Mouse (Mus musculus) intestine, embryonic 16.5 days (tissue): ENCODE measurements around the gene Sipa1l1. TPM values are rescaled to one million over a fixed set of nuclear protein-coding genes. Genes with fewer than 3 reads are reported as not detected.
"Not testable (repeated sequence)": the region's sequence is repeated elsewhere in the genome, so short reads cannot be mapped to it uniquely, and the experiment has no call there.

Source experiments
- ATAC-seq: fragments of 200-750 bp; cut with Nextera tagmentation; 2 replicates; pipeline ENCODE4 v1.8.0; 2017; ENCODE audit warnings: moderate TSS enrichment, moderate library complexity
- H3K27ac ChIP-seq: fragments of 300-500 bp; sonication (generic); 2 replicates; pipeline ENCODE4 v1.5.1; 2014; ENCODE audit warnings: mild to moderate bottlenecking, low read length
- H3K27me3 ChIP-seq: fragments of 300-500 bp; sonication (generic); replicated peaks from 2 replicates; pipeline ENCODE4 v1.6.1; 2014; ENCODE audit warnings: low read length, control low read depth, mixed read lengths; ENCODE audit not compliant: control insufficient read depth, insufficient read depth
- H3K36me3 ChIP-seq: fragments of 300-500 bp; sonication (generic); 2 replicates; pipeline ENCODE4 v1.6.1; 2014; ENCODE audit warnings: low read length, control low read depth; ENCODE audit not compliant: control insufficient read depth, insufficient read depth
- H3K4me1 ChIP-seq: fragments of 300-500 bp; sonication (generic); 2 replicates; pipeline ENCODE4 v1.6.1; 2014; ENCODE audit warnings: low read length, control low read depth, mixed read lengths; ENCODE audit not compliant: control insufficient read depth, insufficient read depth
- H3K4me2 ChIP-seq: fragments of 300-500 bp; sonication (generic); 2 replicates; pipeline ENCODE4 v1.6.1; 2014; ENCODE audit warnings: low read depth, low read length, control low read depth
- H3K4me3 ChIP-seq: fragments of 300-500 bp; sonication (generic); 2 replicates; pipeline ENCODE4 v1.5.1; 2014; ENCODE audit warnings: mild to moderate bottlenecking, low read length
- H3K9ac ChIP-seq: fragments of 300-500 bp; sonication (generic); 2 replicates; pipeline ENCODE4 v1.6.1; 2014; ENCODE audit warnings: low read depth, low read length
- H3K9me3 ChIP-seq: fragments of 300-500 bp; sonication (generic); 2 replicates; pipeline ENCODE4 v1.6.1; 2016; ENCODE audit warnings: low read length, control low read depth; ENCODE audit not compliant: control insufficient read depth
- WGBS: fragments of 180-500 bp; shearing (Covaris S2); extraction: QIAGEN DNeasy Blood & Tissue Kit; methylation state at CpG from one replicate; pipeline ENCODE4 v1.1.7; 2014; 5-methylcytosine and 5-hydroxymethylcytosine counted together
- polyA plus RNA-seq: library from polyadenylated mRNA; unstranded; fragments of >200 nt; fragmentation: Nextera tagmentation; extraction: Ambion mirVana; gene quantifications from 2 replicates; pipeline ENCODE4 v1.2.1, GENCODE M21; 2015

Sipa1l1 gene
- polyA plus RNA-seq, 1 experiment from 2014 or later = 21.2 TPM

DNA sequence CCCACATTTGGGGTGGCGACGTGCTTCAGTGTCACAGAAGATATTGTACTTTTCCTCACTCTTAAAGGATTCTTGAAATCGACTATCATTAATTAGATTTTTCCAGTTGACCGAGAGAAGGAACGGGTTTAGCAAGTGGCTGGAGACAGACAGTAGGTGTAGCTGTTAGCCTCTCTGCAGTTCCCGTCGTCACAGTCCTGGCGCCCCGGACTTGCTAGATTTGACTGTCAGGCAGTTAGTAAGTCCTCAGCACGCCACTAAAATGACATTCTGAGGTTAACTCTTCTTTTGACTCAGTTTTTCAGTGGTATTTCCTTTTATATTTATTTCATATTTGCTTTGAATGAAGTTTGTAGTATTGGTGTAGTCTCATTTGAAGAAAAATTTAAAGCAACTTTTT, 2.5 kb downstream of the Sipa1l1 start:
- no peaks in the 10 kb centered on the region for H3K9me3 ChIP-seq
- H3K4me1 ChIP-seq = peaks cover 14% of the 10 kb centered on the region
- H3K27me3 ChIP-seq = no peaks in the 10 kb centered on the region
- no peak overlapping the region for H3K27ac ChIP-seq
- 23% methylated on average over 10 of the region's 10 CpGs for WGBS
- H3K9ac ChIP-seq = peak overlapping the region; percentile 91; the same call in 1 of the 2 replicates
- ATAC-seq = no peak
- no peaks in the 10 kb centered on the region for H3K36me3 ChIP-seq
- H3K4me2 ChIP-seq = peak overlapping the region; percentile 71
- H3K4me3 ChIP-seq = peak overlapping the region; percentile 82

DNA sequence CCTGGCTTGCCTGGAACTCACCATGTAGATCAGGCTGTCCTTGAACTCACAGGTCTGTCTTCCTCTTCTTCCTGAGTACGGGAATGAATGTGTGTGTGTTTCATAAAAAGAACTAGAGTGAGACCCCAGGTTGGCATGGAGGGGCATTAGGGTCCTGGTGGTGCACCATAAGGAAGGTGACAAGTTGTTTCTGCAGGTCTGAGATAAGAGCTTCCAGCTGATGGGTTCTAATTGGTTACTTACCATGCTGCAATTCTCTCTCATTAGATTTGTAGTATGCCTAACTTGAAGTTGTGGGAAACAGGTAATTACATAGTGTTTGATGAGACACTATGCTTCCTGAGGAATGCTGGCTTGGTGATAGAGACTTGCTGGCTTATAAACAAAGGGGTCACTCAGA, 4.5 kb downstream of the Sipa1l1 start:
- no peak for ATAC-seq
- Histone ChIP-seq H3K4me1 (peaks cover 13% of the 10 kb centered on the region), H3K9ac (no peak overlapping the region), H3K4me2 (no peak overlapping the region), H3K27ac (no peak overlapping the region), H3K27me3 (no peaks in the 10 kb centered on the region), H3K4me3 (no peak overlapping the region), H3K36me3 (no peaks in the 10 kb centered on the region), H3K9me3 (no peaks in the 10 kb centered on the region)
- WGBS = 79% methylated on average over 1 of the region's 1 CpGs

DNA sequence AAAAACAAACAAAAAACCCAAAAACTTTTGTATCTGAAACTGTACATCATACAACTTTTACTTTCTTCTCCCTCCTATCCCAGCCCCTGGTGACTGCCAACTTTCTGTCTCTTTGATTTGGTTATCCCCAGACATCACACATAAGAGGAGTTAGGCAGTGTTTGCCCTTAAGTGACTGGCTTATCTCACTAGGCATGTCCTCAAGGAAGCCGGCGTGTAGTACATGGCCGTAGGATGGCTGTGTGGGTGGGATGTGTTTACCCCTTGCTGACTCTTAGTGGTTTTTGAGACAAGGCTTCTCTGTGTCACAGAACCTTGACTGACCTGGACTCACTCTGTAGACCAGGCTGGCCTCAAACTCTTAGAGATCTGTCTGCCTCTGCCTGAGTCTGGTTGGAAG, 6.6 kb downstream of the Sipa1l1 start:
- no peak overlapping the region for H3K4me3 ChIP-seq
- no peak for ATAC-seq
- H3K4me2 ChIP-seq = no peak overlapping the region
- no peaks in the 10 kb centered on the region for H3K27me3 ChIP-seq
- H3K27ac ChIP-seq = no peak overlapping the region
- H3K9ac ChIP-seq = no peak overlapping the region
- 75% methylated on average over 3 of the region's 3 CpGs for WGBS
- no peaks in the 10 kb centered on the region for H3K9me3 ChIP-seq
- no peaks in the 10 kb centered on the region for H3K36me3 ChIP-seq
- peaks cover 10% of the 10 kb centered on the region for H3K4me1 ChIP-seq

DNA sequence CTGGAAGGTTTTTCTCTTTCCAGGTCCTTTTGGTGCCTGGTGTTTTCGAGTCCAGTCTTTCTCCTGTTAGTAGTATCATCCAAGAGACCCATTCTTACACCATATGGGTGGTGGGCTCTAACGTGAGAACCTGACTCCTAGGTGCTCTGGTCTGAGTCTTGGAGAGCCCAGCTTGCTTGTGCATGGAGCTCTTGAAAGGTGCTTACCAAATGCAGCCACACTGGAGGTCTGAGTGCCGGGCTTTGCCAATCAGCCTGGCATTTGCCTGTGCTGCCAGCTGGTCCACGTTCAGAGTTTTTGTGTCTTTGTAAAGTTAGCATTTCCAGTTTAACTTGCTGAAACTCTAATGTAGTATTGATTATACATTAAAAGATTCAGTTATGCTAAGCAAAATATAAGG, 9.5 kb downstream of the Sipa1l1 start:
- Histone ChIP-seq H3K9me3 (peaks cover 4% of the 10 kb centered on the region; the same call in 1 of the 2 replicates), H3K4me1 (peaks cover 3% of the 10 kb centered on the region), H3K36me3 (peaks cover 12% of the 10 kb centered on the region; the same call in 1 of the 2 replicates), H3K4me2 (no peak overlapping the region), H3K9ac (no peak overlapping the region), H3K27ac (no peak overlapping the region), H3K4me3 (no peak overlapping the region), H3K27me3 (no peaks in the 10 kb centered on the region)
- WGBS = 85% methylated on average over 4 of the region's 4 CpGs
- ATAC-seq = no peak

DNA sequence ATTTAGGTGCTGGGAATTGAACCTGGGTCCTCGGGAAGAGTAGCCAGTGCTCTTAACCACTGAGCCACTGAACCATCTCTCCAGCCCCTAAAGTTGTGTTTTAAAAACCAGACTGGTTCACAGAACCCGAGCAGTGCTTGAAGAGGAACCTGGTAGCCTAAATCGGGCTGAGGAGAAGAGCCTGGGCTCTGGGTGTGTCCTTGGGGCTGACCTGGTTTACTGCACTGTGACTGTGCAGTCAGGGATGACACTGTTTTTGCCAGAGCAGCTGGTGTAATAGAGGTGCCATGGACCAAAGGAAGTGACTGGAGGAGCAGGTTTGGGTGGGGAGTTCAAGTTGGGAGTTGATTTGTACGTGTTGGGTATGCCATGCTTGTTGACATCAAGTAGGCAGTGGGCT, 10.5 kb downstream of the Sipa1l1 start:
- Histone ChIP-seq H3K27me3 (no peaks in the 10 kb centered on the region), H3K9me3 (peaks cover 4% of the 10 kb centered on the region; the same call in 1 of the 2 replicates), H3K9ac (no peak overlapping the region), H3K4me1 (no peaks in the 10 kb centered on the region; the same call in 1 of the 2 replicates), H3K4me3 (no peak overlapping the region), H3K4me2 (no peak overlapping the region), H3K27ac (no peak overlapping the region), H3K36me3 (peaks cover 12% of the 10 kb centered on the region; the same call in 1 of the 2 replicates)
- WGBS = 87% methylated on average over 4 of the region's 4 CpGs
- ATAC-seq = no peak

DNA sequence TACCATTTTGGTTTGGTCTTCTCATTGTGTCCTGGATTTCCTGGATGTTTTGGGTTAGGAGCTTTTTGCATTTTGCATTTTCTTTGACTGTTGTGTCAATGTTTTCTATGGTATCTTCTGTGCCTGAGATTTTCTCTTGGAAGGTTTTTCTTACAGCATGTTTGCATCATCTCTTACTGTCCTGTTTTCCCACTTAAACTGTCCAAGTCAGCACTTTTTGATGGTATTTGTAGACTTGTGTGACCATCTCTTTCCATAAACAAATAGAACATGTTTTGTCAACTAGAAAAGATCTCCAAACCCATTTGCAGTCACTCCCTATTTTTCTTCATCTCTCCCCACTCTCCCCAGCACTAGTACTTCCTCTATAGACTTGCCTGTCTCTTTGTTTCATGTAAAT, 17.0 kb downstream of the Sipa1l1 start:
- not testable (repeated sequence) for ATAC-seq, H3K9me3 ChIP-seq, H3K27me3 ChIP-seq, H3K9ac ChIP-seq, H3K4me2 ChIP-seq, H3K27ac ChIP-seq, H3K4me3 ChIP-seq
- peaks cover 11% of the 10 kb centered on the region; the same call in 1 of the 2 replicates for H3K36me3 ChIP-seq
- peaks cover 40% of the 10 kb centered on the region for H3K4me1 ChIP-seq

DNA sequence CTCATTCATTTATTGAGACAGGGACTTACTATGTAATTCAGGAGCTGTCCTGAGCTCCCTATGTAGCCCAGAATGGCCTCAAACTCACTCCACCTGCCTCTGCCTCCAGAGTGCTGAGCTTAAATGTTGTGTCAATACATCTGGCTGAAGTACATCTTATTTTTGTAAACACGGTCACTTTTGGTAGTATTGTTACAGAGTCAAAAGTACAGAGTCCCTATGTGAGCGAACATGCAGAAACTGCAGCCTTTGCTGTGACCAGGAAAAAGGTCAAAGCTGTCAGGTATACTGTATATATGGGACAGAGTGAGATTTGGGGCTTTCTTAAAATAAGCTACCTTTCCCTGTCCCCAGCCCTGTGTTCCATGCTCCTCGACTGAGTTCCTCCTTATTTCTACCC, 17.6 kb downstream of the Sipa1l1 start:
- no peak overlapping the region for H3K27ac ChIP-seq

DNA sequence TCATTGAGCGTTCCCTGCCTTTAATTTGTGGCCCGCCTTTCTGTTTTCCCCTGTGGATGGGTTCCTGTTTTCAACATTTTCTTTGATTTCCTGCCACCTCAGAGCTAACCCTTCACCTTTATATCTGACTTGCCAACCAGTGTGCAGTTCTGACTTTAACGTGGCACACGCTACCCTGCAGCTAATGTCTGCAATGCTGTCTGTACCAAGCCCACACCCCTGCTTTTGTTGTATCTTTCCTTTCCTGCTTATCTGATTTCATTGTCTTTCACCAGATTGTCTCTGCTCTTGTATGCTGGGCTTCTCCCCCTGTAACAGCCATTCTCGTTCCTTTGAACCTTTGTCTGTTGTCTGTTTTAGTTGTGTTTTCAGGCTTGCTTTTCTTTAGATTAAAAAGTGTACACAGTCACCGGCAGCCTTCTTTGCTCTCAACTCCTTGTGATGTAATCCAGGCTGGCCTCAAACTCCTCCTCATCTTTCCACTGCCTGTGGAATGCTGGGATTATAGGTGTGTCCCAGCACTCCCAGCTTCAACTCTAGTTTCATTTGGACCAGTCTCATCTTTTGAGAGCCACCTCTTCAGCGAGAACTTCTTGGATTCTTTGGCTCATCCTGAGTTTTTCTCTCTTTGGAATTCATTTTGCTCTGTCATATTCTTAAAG, 18.2 kb downstream of the Sipa1l1 start:
- Histone ChIP-seq H3K36me3 (no peaks in the 10 kb centered on the region; the same call in 1 of the 2 replicates), H3K27ac (no peak overlapping the region), H3K4me1 (peaks cover 44% of the 10 kb centered on the region), H3K4me3 (no peak overlapping the region), H3K27me3 (no peaks in the 10 kb centered on the region), H3K9me3 (no peaks in the 10 kb centered on the region), H3K4me2 (no peak overlapping the region), H3K9ac (no peak overlapping the region)
- no peak for ATAC-seq
- 66% methylated on average over 7 of the region's 7 CpGs for WGBS

More for the DNA sequence above, 17.6 kb downstream of the Sipa1l1 start:
- Histone ChIP-seq H3K9ac (no peak overlapping the region), H3K4me1 (peaks cover 43% of the 10 kb centered on the region), H3K4me2 (no peak overlapping the region), H3K4me3 (no peak overlapping the region), H3K36me3 (peaks cover 6% of the 10 kb centered on the region; the same call in 1 of the 2 replicates), H3K27me3 (no peaks in the 10 kb centered on the region), H3K9me3 (no peaks in the 10 kb centered on the region)
- ATAC-seq = no peak
- 62% methylated on average over 3 of the region's 3 CpGs for WGBS

DNA sequence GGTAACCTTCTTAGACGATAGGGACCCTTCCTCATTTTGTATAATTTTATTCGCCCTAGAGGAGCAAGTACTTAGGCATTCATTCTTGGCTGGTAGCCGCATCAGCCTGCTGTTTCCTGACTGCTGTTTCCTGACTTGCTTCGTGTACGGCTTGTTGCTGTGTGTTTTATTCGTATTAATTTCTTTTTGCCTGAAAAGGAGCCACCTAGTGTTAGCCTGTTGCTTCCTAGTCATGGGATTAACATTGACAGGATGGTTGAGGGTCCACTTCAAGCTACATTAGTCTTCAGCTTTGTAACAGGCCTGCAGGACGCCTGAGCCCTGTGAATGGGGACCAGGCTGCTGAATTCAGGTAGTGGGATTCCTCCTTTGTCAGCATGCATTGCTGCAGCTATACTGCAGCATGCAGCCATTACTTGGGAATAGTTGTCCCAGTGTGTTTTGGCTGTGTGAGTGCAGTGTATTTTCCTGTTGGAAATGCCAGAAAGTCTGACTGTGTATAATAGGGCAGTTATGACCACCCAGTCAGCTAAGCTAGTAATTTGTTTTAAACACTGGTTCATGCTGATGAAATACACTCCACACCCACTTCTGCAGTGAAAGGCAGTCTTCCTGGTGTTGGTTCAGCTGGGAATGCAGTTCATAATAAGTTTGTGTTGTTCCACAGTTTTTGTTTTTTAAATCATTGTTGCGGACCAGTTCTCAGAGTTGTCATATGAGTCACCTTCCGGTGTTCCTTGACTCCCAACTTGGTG, 19.4 kb downstream of the Sipa1l1 start:
- H3K4me2 ChIP-seq = no peak overlapping the region
- WGBS = 46% methylated on average over 9 of the region's 9 CpGs
- H3K27ac ChIP-seq = peak overlapping the region; percentile 55
- peaks cover 50% of the 10 kb centered on the region for H3K4me1 ChIP-seq
- H3K9me3 ChIP-seq = no peaks in the 10 kb centered on the region
- H3K9ac ChIP-seq = no peak overlapping the region
- H3K27me3 ChIP-seq = no peaks in the 10 kb centered on the region
- no peak overlapping the region for H3K4me3 ChIP-seq
- peak; percentile 24; the same call in 1 of the 2 replicates for ATAC-seq
- H3K36me3 ChIP-seq = no peaks in the 10 kb centered on the region
